Mouse (Mus musculus): ENCODE results near the gene Bub1. TPM values are rescaled to one million over a fixed set of nuclear protein-coding genes. Genes with fewer than 3 reads are reported as not detected.

Bub1 gene
- 16.8 and 18.9 TPM in 2 replicates for polyA plus RNA-seq (2014; fragmentation: Nextera tagmentation; extraction: Ambion mirVana)

- ATAC-seq (ENCODE audit: low read depth) (peak; percentile 98), DNase-seq (ENCODE audit: low spot score) (peak; percentile 98)
- H3K9me3 ChIP-seq (ENCODE audit: control insufficient read depth, low read length), result no peaks in the 10 kb centered on the region
- peak within 1 kb of the TSS; percentile 80 for H3K4me2 ChIP-seq (ENCODE audit: low read depth, low read length)
- H3K9ac ChIP-seq (ENCODE audit: low read depth, low read length), result peak within 1 kb of the TSS; percentile 63
- H3K27me3 ChIP-seq (replicated peaks; ENCODE audit: control insufficient read depth, insufficient read depth, low read length), result no peaks in the 10 kb centered on the region
- H3K27ac ChIP-seq (replicated peaks; ENCODE audit: low read depth, low read length), result no peak within 1 kb of the TSS
- peaks cover 10% of the 10 kb centered on the region for H3K36me3 ChIP-seq (ENCODE audit: control insufficient read depth, insufficient read depth, low read length)
- H3K4me3 ChIP-seq (ENCODE audit: low read depth, low read length), result peak within 1 kb of the TSS; percentile 74
- H3K4me1 ChIP-seq (ENCODE audit: control insufficient read depth, insufficient read depth, low read length), result no peaks in the 10 kb centered on the region; the same call in 1 of the 2 replicates
- WGBS, result 0% methylated on average over 45 of the region's 56 CpGs
These were observed at the start of gene Bub1 for GRCm38 (mm10) chr2:127831401-127832102. Gene Bub1, minus strand, starts transcription at chr2:127831865.

GRCm38 (mm10) chr2:127881063-127881462, 49.4 kb upstream of the Bub1 start:
- 71% methylated on average over 5 of the region's 5 CpGs for WGBS
- no peak for DNase-seq (ENCODE audit: low spot score)
- Histone ChIP-seq H3K9me3 (ENCODE audit: control insufficient read depth, low read length) (no peaks in the 10 kb centered on the region), H3K9ac (ENCODE audit: low read depth, low read length) (no peak overlapping the region), H3K27ac (replicated peaks; ENCODE audit: low read depth, low read length) (no peak overlapping the region), H3K4me2 (ENCODE audit: low read depth, low read length) (no peak overlapping the region), H3K4me3 (ENCODE audit: low read depth, low read length) (no peak overlapping the region), H3K36me3 (ENCODE audit: control insufficient read depth, insufficient read depth, low read length) (no peaks in the 10 kb centered on the region), H3K27me3 (replicated peaks; ENCODE audit: control insufficient read depth, insufficient read depth, low read length) (no peaks in the 10 kb centered on the region), H3K4me1 (ENCODE audit: control insufficient read depth, insufficient read depth, low read length) (no peaks in the 10 kb centered on the region)
- no peak for ATAC-seq (ENCODE audit: low read depth)

GRCm38 (mm10) chr2:127864381-127864780, 32.7 kb upstream of the Bub1 start:
- no peak overlapping the region for H3K4me2 ChIP-seq (ENCODE audit: low read depth, low read length)
- H3K4me3 ChIP-seq (ENCODE audit: low read depth, low read length), result no peak overlapping the region
- WGBS, result 35% methylated on average over 4 of the region's 4 CpGs
- no peaks in the 10 kb centered on the region for H3K36me3 ChIP-seq (ENCODE audit: control insufficient read depth, insufficient read depth, low read length)
- H3K27ac ChIP-seq (replicated peaks; ENCODE audit: low read depth, low read length), result peak overlapping the region; percentile 57; the same call in 1 of the 2 replicates
- ATAC-seq (ENCODE audit: low read depth) (no peak), DNase-seq (ENCODE audit: low spot score) (peak; percentile 91)
- no peaks in the 10 kb centered on the region; the same call in none of the 2 replicates for H3K4me1 ChIP-seq (ENCODE audit: control insufficient read depth, insufficient read depth, low read length)
- no peaks in the 10 kb centered on the region for H3K27me3 ChIP-seq (replicated peaks; ENCODE audit: control insufficient read depth, insufficient read depth, low read length)
- H3K9ac ChIP-seq (ENCODE audit: low read depth, low read length), result no peak overlapping the region
- no peaks in the 10 kb centered on the region for H3K9me3 ChIP-seq (ENCODE audit: control insufficient read depth, low read length)

GRCm38 (mm10) chr2:127854332-127854991, 22.8 kb upstream of the Bub1 start:
- DNase-seq (ENCODE audit: low spot score) (peak; percentile 52), ATAC-seq (ENCODE audit: low read depth) (peak; percentile 67; the same call in 1 of the 2 replicates)
- Histone ChIP-seq H3K4me2 (ENCODE audit: low read depth, low read length) (no peak overlapping the region), H3K27ac (replicated peaks; ENCODE audit: low read depth, low read length) (no peak overlapping the region), H3K36me3 (ENCODE audit: control insufficient read depth, insufficient read depth, low read length) (no peaks in the 10 kb centered on the region), H3K9ac (ENCODE audit: low read depth, low read length) (no peak overlapping the region), H3K4me3 (ENCODE audit: low read depth, low read length) (no peak overlapping the region), H3K4me1 (ENCODE audit: control insufficient read depth, insufficient read depth, low read length) (0 out of 2 replicates have a peak, but pooled peaks cover 3% of the 10 kb centered on the region), H3K9me3 (ENCODE audit: control insufficient read depth, low read length) (no peaks in the 10 kb centered on the region), H3K27me3 (replicated peaks; ENCODE audit: control insufficient read depth, insufficient read depth, low read length) (no peaks in the 10 kb centered on the region)
- WGBS, result 61% methylated on average over 3 of the region's 4 CpGs

GRCm38 (mm10) chr2:127850371-127850770, 18.7 kb upstream of the Bub1 start:
- Histone ChIP-seq H3K9me3 (ENCODE audit: control insufficient read depth, low read length) (no peaks in the 10 kb centered on the region), H3K4me3 (ENCODE audit: low read depth, low read length) (no peak overlapping the region), H3K36me3 (ENCODE audit: control insufficient read depth, insufficient read depth, low read length) (no peaks in the 10 kb centered on the region), H3K4me2 (ENCODE audit: low read depth, low read length) (no peak overlapping the region), H3K27me3 (replicated peaks; ENCODE audit: control insufficient read depth, insufficient read depth, low read length) (no peaks in the 10 kb centered on the region), H3K9ac (ENCODE audit: low read depth, low read length) (no peak overlapping the region), H3K27ac (replicated peaks; ENCODE audit: low read depth, low read length) (no peak overlapping the region), H3K4me1 (ENCODE audit: control insufficient read depth, insufficient read depth, low read length) (0 out of 2 replicates have a peak, but pooled peaks cover 3% of the 10 kb centered on the region)
- DNase-seq (ENCODE audit: low spot score) (no peak), ATAC-seq (ENCODE audit: low read depth) (no peak)
- 73% methylated on average over 2 of the region's 2 CpGs for WGBS

GRCm38 (mm10) chr2:127846571-127846970, 14.9 kb upstream of the Bub1 start:
- ATAC-seq (ENCODE audit: low read depth), result no peak
- Histone ChIP-seq H3K36me3 (ENCODE audit: control insufficient read depth, insufficient read depth, low read length) (no peaks in the 10 kb centered on the region), H3K27me3 (replicated peaks; ENCODE audit: control insufficient read depth, insufficient read depth, low read length) (no peaks in the 10 kb centered on the region), H3K9ac (ENCODE audit: low read depth, low read length) (no peak overlapping the region), H3K27ac (replicated peaks; ENCODE audit: low read depth, low read length) (no peak overlapping the region), H3K4me3 (ENCODE audit: low read depth, low read length) (no peak overlapping the region), H3K4me2 (ENCODE audit: low read depth, low read length) (no peak overlapping the region), H3K4me1 (ENCODE audit: control insufficient read depth, insufficient read depth, low read length) (no peaks in the 10 kb centered on the region), H3K9me3 (ENCODE audit: control insufficient read depth, low read length) (no peaks in the 10 kb centered on the region)
- WGBS, result 39% methylated on average over 1 of the region's 1 CpGs
- no peak for DNase-seq (ENCODE audit: low spot score)

GRCm38 (mm10) chr2:127846008-127846407, 14.3 kb upstream of the Bub1 start:
- no peak overlapping the region for H3K4me3 ChIP-seq (ENCODE audit: low read depth, low read length)
- H3K9me3 ChIP-seq (ENCODE audit: control insufficient read depth, low read length), result no peaks in the 10 kb centered on the region
- no peaks in the 10 kb centered on the region for H3K36me3 ChIP-seq (ENCODE audit: control insufficient read depth, insufficient read depth, low read length)
- H3K4me1 ChIP-seq (ENCODE audit: control insufficient read depth, insufficient read depth, low read length), result no peaks in the 10 kb centered on the region
- H3K27ac ChIP-seq (replicated peaks; ENCODE audit: low read depth, low read length), result no peak overlapping the region
- no peak for ATAC-seq (ENCODE audit: low read depth)
- H3K4me2 ChIP-seq (ENCODE audit: low read depth, low read length), result no peak overlapping the region
- H3K9ac ChIP-seq (ENCODE audit: low read depth, low read length), result no peak overlapping the region
- DNase-seq (ENCODE audit: low spot score), result no peak
- peaks cover under 1% of the 10 kb centered on the region; the same call in 1 of the 2 replicates for H3K27me3 ChIP-seq (replicated peaks; ENCODE audit: control insufficient read depth, insufficient read depth, low read length)

GRCm38 (mm10) chr2:127845346-127845982, 13.8 kb upstream of the Bub1 start:
- DNase-seq (ENCODE audit: low spot score) (peak; percentile 65), ATAC-seq (ENCODE audit: low read depth) (no peak)
- no peak overlapping the region for H3K9ac ChIP-seq (ENCODE audit: low read depth, low read length)
- H3K4me1 ChIP-seq (ENCODE audit: control insufficient read depth, insufficient read depth, low read length), result no peaks in the 10 kb centered on the region
- peaks cover 6% of the 10 kb centered on the region for H3K27me3 ChIP-seq (replicated peaks; ENCODE audit: control insufficient read depth, insufficient read depth, low read length)
- no peak overlapping the region for H3K4me3 ChIP-seq (ENCODE audit: low read depth, low read length)
- no peaks in the 10 kb centered on the region for H3K36me3 ChIP-seq (ENCODE audit: control insufficient read depth, insufficient read depth, low read length)
- WGBS, result 51% methylated on average over 7 of the region's 7 CpGs
- no peak overlapping the region for H3K27ac ChIP-seq (replicated peaks; ENCODE audit: low read depth, low read length)
- H3K4me2 ChIP-seq (ENCODE audit: low read depth, low read length), result no peak overlapping the region
- H3K9me3 ChIP-seq (ENCODE audit: control insufficient read depth, low read length), result no peaks in the 10 kb centered on the region

All from embryonic facial prominence, embryonic 14.5 days (tissue).